Comparison of ENCODE assay signal across 1 mouse cellular context in genomic region chr16:4678080-4678479, GRCm38 (mm10).
TF ChIP-seq lines count a peak whose summit lies in the region.

No protein-coding gene starts in this region.

TF ChIP-seq in MEL, 35 proteins besides CTCF, POLR2A, EP300 and RAD21:
- TF ChIP-seq ZC3H11A (IDR thresholded peaks at IDR 0.05; ENCODE audit: low read depth, low read length), result no peak
- no peak for TF ChIP-seq NELFE (IDR thresholded peaks at IDR 0.05; ENCODE audit: low read depth, low read length)
- no peak for TF ChIP-seq POLR2AphosphoS2 (IDR thresholded peaks at IDR 0.05; ENCODE audit: low read length)
- TF ChIP-seq ZNF384 (IDR thresholded peaks at IDR 0.05; ENCODE audit: low read depth, low read length), result no peak
- no peak for TF ChIP-seq CHD2 (IDR thresholded peaks at IDR 0.05; ENCODE audit: low read length)
- TF ChIP-seq USF1 (IDR thresholded peaks at IDR 0.05; ENCODE audit: low read depth, low read length), result no peak
- no peak for TF ChIP-seq TBP (IDR thresholded peaks at IDR 0.05; ENCODE audit: low read depth, low read length)
- TF ChIP-seq MYB (IDR thresholded peaks at IDR 0.05; ENCODE audit: low read depth, low read length), result no peak
